Mouse (Mus musculus): ENCODE results near the gene Fut2. TPM values are rescaled to one million over a fixed set of nuclear protein-coding genes. Genes with fewer than 3 reads are reported as not detected.

Fut2 gene
- polyA plus RNA-seq, 1 experiment from 2014 or later = 0.12 TPM

DNA sequence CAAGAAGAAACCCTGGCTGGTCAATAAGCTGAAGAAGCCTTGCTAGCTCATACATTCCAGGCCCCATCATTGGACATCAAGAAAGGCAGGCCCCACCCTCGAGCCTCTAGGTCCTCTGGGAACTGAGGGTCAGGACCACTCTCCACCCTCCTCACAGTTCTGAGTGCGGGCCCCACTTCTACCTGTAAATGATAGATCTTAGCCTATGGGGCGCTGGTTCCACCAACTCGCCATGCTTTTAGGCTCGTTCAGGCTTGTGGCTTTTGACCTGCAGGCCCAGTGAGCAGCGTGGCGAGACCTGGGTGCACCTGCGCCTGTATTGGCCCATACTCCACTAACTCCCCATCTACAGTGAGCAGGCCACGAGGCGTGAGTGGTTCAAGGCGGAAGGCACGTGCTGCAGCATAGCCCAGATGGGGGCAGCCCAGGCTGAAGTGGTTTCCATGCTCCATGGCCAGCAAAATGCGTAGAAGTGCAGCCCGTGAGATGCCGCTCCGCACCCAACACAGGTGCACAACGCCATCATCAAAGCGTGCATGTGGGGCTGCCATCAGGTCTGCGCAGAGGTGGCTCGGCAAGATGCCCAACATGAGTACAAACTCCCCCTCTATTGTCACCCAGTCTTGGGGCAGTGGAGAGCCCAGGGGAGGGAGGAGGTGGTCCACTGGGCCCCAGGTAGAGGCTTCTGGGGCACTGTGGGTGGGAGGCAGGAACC is 44.4 kb upstream of the Fut2 start:
- Histone ChIP-seq H3K27ac (replicated peaks; ENCODE audit: low read depth, low read length) (no peak overlapping the region), H3K9me3 (ENCODE audit: control insufficient read depth, low read length) (no peaks in the 10 kb centered on the region), H3K4me3 (ENCODE audit: low read depth, low read length) (0 out of 2 replicates have a peak overlapping the region, but pooled peaks have one; percentile 1), H3K27me3 (ENCODE audit: control insufficient read depth, insufficient read depth, low read length) (no peaks in the 10 kb centered on the region), H3K36me3 (ENCODE audit: control insufficient read depth, insufficient read depth, low read length) (peaks cover 23% of the 10 kb centered on the region; the same call in 1 of the 2 replicates), H3K9ac (ENCODE audit: low read length) (no peak overlapping the region), H3K4me1 (ENCODE audit: control insufficient read depth, insufficient read depth, low read length) (peaks cover 30% of the 10 kb centered on the region), H3K4me2 (ENCODE audit: low read depth, severe bottlenecking) (no peak overlapping the region)
- 94% methylated on average over 20 of the region's 20 CpGs for WGBS
- no peak for ATAC-seq (ENCODE audit: insufficient number of reproducible peaks, low FRiP score, low TSS enrichment, low read depth)
- no peak for DNase-seq (ENCODE audit: low spot score)

DNA sequence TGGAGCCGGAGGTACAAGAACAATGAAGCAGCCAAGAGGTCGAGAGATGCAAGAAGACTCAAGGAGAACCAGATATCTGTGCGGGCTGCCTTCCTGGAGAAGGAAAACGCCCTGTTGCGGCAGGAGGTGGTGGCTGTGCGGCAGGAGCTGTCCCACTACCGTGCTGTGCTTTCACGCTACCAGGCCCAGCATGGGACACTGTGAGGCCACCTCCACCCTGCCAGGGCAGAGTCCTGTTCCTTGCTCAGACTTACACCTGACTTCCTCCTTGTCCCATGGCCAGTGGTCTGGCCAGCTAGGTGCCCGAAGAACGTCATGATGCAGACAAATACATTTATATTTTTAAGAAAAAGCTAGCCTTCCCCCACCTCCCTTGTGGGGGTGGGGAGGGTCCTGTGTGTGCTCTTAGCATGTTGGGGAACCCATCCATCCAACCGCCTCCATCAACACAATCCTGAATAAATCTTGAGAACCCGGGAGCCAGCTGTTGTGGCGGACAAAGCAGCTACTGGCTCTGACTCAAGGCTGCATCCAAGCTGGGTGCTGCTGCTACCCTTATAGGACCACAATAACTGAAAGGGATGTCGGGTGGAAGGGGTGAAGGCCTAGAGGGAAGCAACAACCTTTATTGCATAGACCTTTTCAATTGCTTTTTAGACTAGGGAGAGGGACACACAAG is 43.6 kb upstream of the Fut2 start:
- WGBS = 79% methylated on average over 14 of the region's 14 CpGs
- no peak overlapping the region for H3K4me2 ChIP-seq (ENCODE audit: low read depth, severe bottlenecking)
- H3K9me3 ChIP-seq (ENCODE audit: control insufficient read depth, low read length) = no peaks in the 10 kb centered on the region
- no peak overlapping the region for H3K4me3 ChIP-seq (ENCODE audit: low read depth, low read length)
- ATAC-seq (ENCODE audit: insufficient number of reproducible peaks, low FRiP score, low TSS enrichment, low read depth) (no peak), DNase-seq (ENCODE audit: low spot score) (no peak)
- H3K9ac ChIP-seq (ENCODE audit: low read length) = no peak overlapping the region
- H3K4me1 ChIP-seq (ENCODE audit: control insufficient read depth, insufficient read depth, low read length) = peaks cover 31% of the 10 kb centered on the region
- peaks cover 23% of the 10 kb centered on the region; the same call in 1 of the 2 replicates for H3K36me3 ChIP-seq (ENCODE audit: control insufficient read depth, insufficient read depth, low read length)
- H3K27me3 ChIP-seq (ENCODE audit: control insufficient read depth, insufficient read depth, low read length) = no peaks in the 10 kb centered on the region
- no peak overlapping the region for H3K27ac ChIP-seq (replicated peaks; ENCODE audit: low read depth, low read length)

GRCm38 (mm10) chr7:45709036-45709435 is 42.8 kb upstream of the Fut2 start:
- Histone ChIP-seq H3K4me3 (ENCODE audit: low read depth, low read length) (no peak overlapping the region), H3K27ac (replicated peaks; ENCODE audit: low read depth, low read length) (no peak overlapping the region), H3K27me3 (ENCODE audit: control insufficient read depth, insufficient read depth, low read length) (no peaks in the 10 kb centered on the region), H3K36me3 (ENCODE audit: control insufficient read depth, insufficient read depth, low read length) (peaks cover 23% of the 10 kb centered on the region; the same call in 1 of the 2 replicates), H3K9me3 (ENCODE audit: control insufficient read depth, low read length) (no peaks in the 10 kb centered on the region), H3K4me2 (ENCODE audit: low read depth, severe bottlenecking) (no peak overlapping the region), H3K9ac (ENCODE audit: low read length) (no peak overlapping the region), H3K4me1 (ENCODE audit: control insufficient read depth, insufficient read depth, low read length) (peaks cover 27% of the 10 kb centered on the region)
- DNase-seq (ENCODE audit: low spot score) (peak; percentile 42), ATAC-seq (ENCODE audit: insufficient number of reproducible peaks, low FRiP score, low TSS enrichment, low read depth) (no peak)
- WGBS = 62% methylated on average over 6 of the region's 6 CpGs

GRCm38 (mm10) chr7:45708221-45708761 is 42.1 kb upstream of the Fut2 start:
- no peaks in the 10 kb centered on the region for H3K9me3 ChIP-seq (ENCODE audit: control insufficient read depth, low read length)

GRCm38 (mm10) chr7:45707375-45707967 is 41.3 kb upstream of the Fut2 start:
- Histone ChIP-seq H3K4me2 (ENCODE audit: low read depth, severe bottlenecking) (peak overlapping the region; percentile 72), H3K4me1 (ENCODE audit: control insufficient read depth, insufficient read depth, low read length) (peaks cover 32% of the 10 kb centered on the region), H3K27ac (replicated peaks; ENCODE audit: low read depth, low read length) (peak overlapping the region; percentile 76), H3K27me3 (ENCODE audit: control insufficient read depth, insufficient read depth, low read length) (no peaks in the 10 kb centered on the region), H3K4me3 (ENCODE audit: low read depth, low read length) (peak overlapping the region; percentile 49), H3K36me3 (ENCODE audit: control insufficient read depth, insufficient read depth, low read length) (peaks cover 14% of the 10 kb centered on the region; the same call in 1 of the 2 replicates), H3K9me3 (ENCODE audit: control insufficient read depth, low read length) (no peaks in the 10 kb centered on the region), H3K9ac (ENCODE audit: low read length) (peak overlapping the region; percentile 35; the same call in 1 of the 2 replicates)
- DNase-seq (ENCODE audit: low spot score) (peak; percentile 92), ATAC-seq (ENCODE audit: insufficient number of reproducible peaks, low FRiP score, low TSS enrichment, low read depth) (0 out of 2 replicates have a peak, but pooled peaks have one; percentile 1)
- WGBS = 0% methylated on average over 27 of the region's 27 CpGs

More at GRCm38 (mm10) chr7:45708221-45708761, 42.1 kb upstream of the Fut2 start:
- H3K9ac ChIP-seq (ENCODE audit: low read length) = peak overlapping the region; percentile 35; the same call in 1 of the 2 replicates
- peaks cover 22% of the 10 kb centered on the region; the same call in 1 of the 2 replicates for H3K36me3 ChIP-seq (ENCODE audit: control insufficient read depth, insufficient read depth, low read length)
- ATAC-seq (ENCODE audit: insufficient number of reproducible peaks, low FRiP score, low TSS enrichment, low read depth) (no peak), DNase-seq (ENCODE audit: low spot score) (peak; percentile 43)
- peak overlapping the region; percentile 72; the same call in 1 of the 2 replicates for H3K4me2 ChIP-seq (ENCODE audit: low read depth, severe bottlenecking)
- H3K4me1 ChIP-seq (ENCODE audit: control insufficient read depth, insufficient read depth, low read length) = peaks cover 32% of the 10 kb centered on the region
- H3K27ac ChIP-seq (replicated peaks; ENCODE audit: low read depth, low read length) = no peak overlapping the region
- WGBS = 28% methylated on average over 13 of the region's 13 CpGs
- no peaks in the 10 kb centered on the region for H3K27me3 ChIP-seq (ENCODE audit: control insufficient read depth, insufficient read depth, low read length)
- H3K4me3 ChIP-seq (ENCODE audit: low read depth, low read length) = peak overlapping the region; percentile 49

DNA sequence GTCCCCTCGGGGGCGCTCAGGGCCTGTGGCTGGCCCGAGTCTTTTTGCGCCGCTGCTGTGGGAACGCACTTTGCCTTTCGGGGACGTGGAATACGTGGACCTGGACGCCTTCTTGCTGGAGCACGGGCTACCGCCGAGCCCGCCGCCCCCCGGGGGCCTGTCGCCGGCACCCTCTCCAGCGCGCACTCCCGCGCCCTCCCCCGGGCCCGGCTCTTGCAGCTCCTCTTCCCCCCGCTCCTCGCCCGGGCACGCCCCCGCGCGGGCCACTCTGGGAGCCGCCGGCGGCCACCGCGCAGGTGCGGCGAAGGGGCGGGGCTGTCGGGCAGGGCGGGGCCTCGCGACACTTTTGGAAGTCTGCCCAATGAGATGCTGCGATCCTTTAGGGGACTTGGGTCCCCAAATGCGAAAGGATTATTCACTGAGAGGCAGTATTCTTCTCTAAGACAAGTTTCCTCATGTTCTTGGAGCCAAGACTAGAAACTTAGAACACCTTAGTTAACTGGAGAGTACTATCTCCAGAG is 40.6 kb upstream of the Fut2 start:
- Histone ChIP-seq H3K9ac (ENCODE audit: low read length) (peak overlapping the region; percentile 72), H3K9me3 (ENCODE audit: control insufficient read depth, low read length) (no peaks in the 10 kb centered on the region), H3K4me3 (ENCODE audit: low read depth, low read length) (peak overlapping the region; percentile 49), H3K4me2 (ENCODE audit: low read depth, severe bottlenecking) (peak overlapping the region; percentile 72), H3K27me3 (ENCODE audit: control insufficient read depth, insufficient read depth, low read length) (no peaks in the 10 kb centered on the region), H3K27ac (replicated peaks; ENCODE audit: low read depth, low read length) (peak overlapping the region; percentile 76), H3K36me3 (ENCODE audit: control insufficient read depth, insufficient read depth, low read length) (peaks cover 9% of the 10 kb centered on the region; the same call in 1 of the 2 replicates), H3K4me1 (ENCODE audit: control insufficient read depth, insufficient read depth, low read length) (peaks cover 32% of the 10 kb centered on the region)
- WGBS = 1% methylated on average over 45 of the region's 45 CpGs
- peak; percentile 90 for DNase-seq (ENCODE audit: low spot score)
- no peak for ATAC-seq (ENCODE audit: insufficient number of reproducible peaks, low FRiP score, low TSS enrichment, low read depth)

- Histone ChIP-seq H3K4me3 (ENCODE audit: low read depth, low read length) (peak overlapping the region; percentile 49), H3K9me3 (ENCODE audit: control insufficient read depth, low read length) (no peaks in the 10 kb centered on the region), H3K9ac (ENCODE audit: low read length) (peak overlapping the region; percentile 72), H3K36me3 (ENCODE audit: control insufficient read depth, insufficient read depth, low read length) (peaks cover 2% of the 10 kb centered on the region; the same call in 1 of the 2 replicates), H3K4me1 (ENCODE audit: control insufficient read depth, insufficient read depth, low read length) (peaks cover 34% of the 10 kb centered on the region), H3K27ac (replicated peaks; ENCODE audit: low read depth, low read length) (no peak overlapping the region), H3K4me2 (ENCODE audit: low read depth, severe bottlenecking) (peak overlapping the region; percentile 72), H3K27me3 (ENCODE audit: control insufficient read depth, insufficient read depth, low read length) (no peaks in the 10 kb centered on the region)
- ATAC-seq (ENCODE audit: insufficient number of reproducible peaks, low FRiP score, low TSS enrichment, low read depth) (no peak), DNase-seq (ENCODE audit: low spot score) (peak; percentile 68)
- WGBS = 1% methylated on average over 7 of the region's 7 CpGs
These were observed 39.7 kb upstream of the Fut2 start for GRCm38 (mm10) chr7:45705873-45706281.

DNA sequence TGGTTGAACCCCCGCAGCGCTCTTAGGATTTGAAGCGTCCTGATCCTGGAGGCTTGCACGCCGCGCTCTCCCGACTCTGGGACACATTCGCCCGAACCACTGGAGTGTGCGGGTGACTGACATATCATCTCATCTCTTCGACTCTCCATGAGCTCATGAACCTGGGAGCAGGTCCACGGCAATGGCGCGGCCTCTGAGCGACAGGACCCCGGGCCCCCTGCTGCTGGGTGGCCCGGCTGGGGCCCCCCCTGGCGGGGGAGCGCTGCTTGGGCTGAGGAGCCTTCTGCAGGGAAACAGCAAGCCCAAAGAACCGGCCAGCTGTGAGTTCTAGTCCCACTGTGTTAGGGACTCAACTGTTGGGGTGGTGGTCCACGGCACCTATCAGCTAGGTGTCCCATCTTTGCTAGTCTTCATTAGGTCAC is 39.3 kb upstream of the Fut2 start:
- Histone ChIP-seq H3K9ac (ENCODE audit: low read length) (peak overlapping the region; percentile 34), H3K27me3 (ENCODE audit: control insufficient read depth, insufficient read depth, low read length) (peaks cover 2% of the 10 kb centered on the region), H3K4me3 (ENCODE audit: low read depth, low read length) (peak overlapping the region; percentile 49), H3K4me2 (ENCODE audit: low read depth, severe bottlenecking) (peak overlapping the region; percentile 72), H3K4me1 (ENCODE audit: control insufficient read depth, insufficient read depth, low read length) (peaks cover 36% of the 10 kb centered on the region), H3K36me3 (ENCODE audit: control insufficient read depth, insufficient read depth, low read length) (no peaks in the 10 kb centered on the region; the same call in 1 of the 2 replicates), H3K9me3 (ENCODE audit: control insufficient read depth, low read length) (no peaks in the 10 kb centered on the region), H3K27ac (replicated peaks; ENCODE audit: low read depth, low read length) (no peak overlapping the region; the same call in 1 of the 2 replicates)
- no peak for ATAC-seq (ENCODE audit: insufficient number of reproducible peaks, low FRiP score, low TSS enrichment, low read depth)
- DNase-seq (ENCODE audit: low spot score) = no peak
- 0% methylated on average over 21 of the region's 21 CpGs for WGBS
